Mouse (Mus musculus) right cerebral cortex, postnatal 14 days (tissue): ENCODE data around the gene Pou2f3.
A peak's percentile ranks its signal among the peaks of the same experiment; 100 is the strongest.

Experiments used
- DNase-seq: peaks from one replicate; pipeline ENCODE4 v3.0.0; 2022

Pou2f3 gene

GRCm38 (mm10) chr9:43210190-43210682 lies at the start of gene Pou2f3:
Gene Pou2f3, minus strand, starts transcription at chr9:43210369.
- DNase-seq: peak; percentile 46

- DNase-seq: no peak
Observed at GRCm38 (mm10) chr9:43253271-43253681, 43.1 kb upstream of the Pou2f3 start.

GRCm38 (mm10) chr9:43252790-43253189 lies 42.6 kb upstream of the Pou2f3 start:
- DNase-seq: no peak

GRCm38 (mm10) chr9:43251786-43252185 lies 41.6 kb upstream of the Pou2f3 start:
- DNase-seq: no peak

GRCm38 (mm10) chr9:43246738-43247180 lies 36.6 kb upstream of the Pou2f3 start:
- no peak for DNase-seq

GRCm38 (mm10) chr9:43245801-43246570 lies 35.8 kb upstream of the Pou2f3 start:
- no peak for DNase-seq

GRCm38 (mm10) chr9:43242432-43242831 lies 32.3 kb upstream of the Pou2f3 start:
- no peak for DNase-seq

- DNase-seq: no peak
Observed at GRCm38 (mm10) chr9:43241970-43242369, 31.8 kb upstream of the Pou2f3 start.

GRCm38 (mm10) chr9:43241291-43241690 lies 31.1 kb upstream of the Pou2f3 start:
- no peak for DNase-seq

- no peak for DNase-seq
Observed at GRCm38 (mm10) chr9:43240594-43240900, 30.4 kb upstream of the Pou2f3 start.

GRCm38 (mm10) chr9:43239712-43240593 lies 29.8 kb upstream of the Pou2f3 start, which contains the start of gene Oaf:
Gene Oaf, minus strand, starts transcription at chr9:43239911.
- DNase-seq: peak; percentile 66

- DNase-seq: no peak
Observed at GRCm38 (mm10) chr9:43238631-43239545, 28.7 kb upstream of the Pou2f3 start.

GRCm38 (mm10) chr9:43238167-43238566 lies 28.0 kb upstream of the Pou2f3 start:
- DNase-seq: no peak

- DNase-seq: no peak
Observed at GRCm38 (mm10) chr9:43237111-43237775, 27.1 kb upstream of the Pou2f3 start.

GRCm38 (mm10) chr9:43236576-43236975 lies 26.4 kb upstream of the Pou2f3 start:
- DNase-seq: no peak

- no peak for DNase-seq
Observed at GRCm38 (mm10) chr9:43236106-43236505, 25.9 kb upstream of the Pou2f3 start.

- DNase-seq: no peak
Observed at GRCm38 (mm10) chr9:43235336-43235735, 25.2 kb upstream of the Pou2f3 start.

- no peak for DNase-seq
Observed at GRCm38 (mm10) chr9:43234496-43234895, 24.3 kb upstream of the Pou2f3 start.

- DNase-seq: no peak
Observed at GRCm38 (mm10) chr9:43233515-43233914, 23.3 kb upstream of the Pou2f3 start.

GRCm38 (mm10) chr9:43233044-43233443 lies 22.9 kb upstream of the Pou2f3 start:
- DNase-seq: no peak

GRCm38 (mm10) chr9:43232286-43232685 lies 22.1 kb upstream of the Pou2f3 start:
- no peak for DNase-seq

GRCm38 (mm10) chr9:43231805-43232204 lies 21.6 kb upstream of the Pou2f3 start:
- DNase-seq: no peak
